Mouse (Mus musculus): ENCODE data around the gene Fshr.

Gene Fshr

GRCm38 (mm10) chr17:89034627-89035026 lies 165.8 kb downstream of the Fshr start:
- intact Hi-C loops (cut with DNase I), result no loop called here

- intact Hi-C loops (cut with DNase I), result no loop called here
Measured at GRCm38 (mm10) chr17:89032981-89033380, 167.5 kb downstream of the Fshr start.

DNA sequence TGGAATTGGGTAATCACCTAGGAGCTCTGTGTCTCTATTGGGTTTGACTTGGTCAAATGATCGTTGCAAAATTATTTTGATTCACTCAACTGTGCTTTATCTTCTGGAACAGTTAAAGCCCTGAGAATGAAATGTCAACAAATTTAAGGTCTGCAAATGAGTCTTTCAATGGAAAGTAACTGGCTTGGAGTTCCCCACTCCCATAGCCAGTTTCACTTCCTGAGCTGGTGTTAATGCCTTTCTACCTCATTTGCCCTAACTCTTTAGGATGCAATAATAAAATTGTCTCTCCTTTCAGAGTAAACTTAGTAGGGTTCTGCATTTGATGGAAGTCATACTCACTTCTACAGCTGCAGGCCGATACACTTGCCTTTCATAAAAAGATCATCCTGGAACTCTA lies 181.0 kb downstream of the Fshr start:
- intact Hi-C loops (cut with DNase I), result no loop called here

GRCm38 (mm10) chr17:89017002-89017401 lies 183.5 kb downstream of the Fshr start:
- intact Hi-C loops (cut with DNase I), result no loop called here

DNA sequence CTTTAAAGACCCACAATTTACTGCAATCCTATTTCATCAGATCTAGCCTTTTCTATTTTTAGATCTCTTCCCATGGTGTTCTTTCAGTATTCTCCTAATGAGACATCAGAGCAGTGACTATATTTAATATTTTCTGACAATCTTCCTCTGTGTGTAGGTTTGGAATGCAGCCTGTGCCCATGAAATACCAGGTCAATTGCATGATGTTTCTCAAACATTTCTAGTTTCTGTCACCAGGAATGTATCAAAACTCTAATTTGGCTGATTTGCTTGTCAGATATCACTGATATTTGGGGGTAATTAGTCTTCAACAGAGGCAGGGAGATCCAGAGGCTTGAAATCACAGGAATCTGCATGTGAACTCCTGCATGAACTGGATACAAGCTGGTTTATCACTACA lies 186.8 kb downstream of the Fshr start:
- intact Hi-C loops (cut with DNase I), result no loop called here

DNA sequence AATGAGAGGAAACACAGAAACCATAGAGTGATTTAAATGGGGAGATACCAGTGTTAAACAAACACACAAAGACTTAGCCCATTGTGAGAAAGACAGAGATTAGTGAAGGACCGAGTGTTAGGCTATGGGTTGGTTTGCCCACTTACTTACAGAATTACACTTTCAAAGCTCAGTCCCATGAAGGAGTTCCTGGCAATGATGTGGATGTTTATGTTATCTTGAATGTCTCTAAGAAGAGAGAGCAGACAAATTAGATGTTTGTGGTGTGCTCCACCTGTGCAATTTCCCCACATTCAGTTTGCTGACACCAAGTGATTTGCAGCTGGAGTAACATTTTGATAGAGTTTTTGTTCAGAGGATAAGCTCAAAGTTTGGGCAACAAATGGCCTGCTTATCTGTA lies 191.4 kb downstream of the Fshr start:
- intact Hi-C loops (cut with DNase I), result no loop called here

GRCm38 (mm10) chr17:89008680-89009079 lies 191.8 kb downstream of the Fshr start:
- intact Hi-C loops (cut with DNase I), result no loop called here

DNA sequence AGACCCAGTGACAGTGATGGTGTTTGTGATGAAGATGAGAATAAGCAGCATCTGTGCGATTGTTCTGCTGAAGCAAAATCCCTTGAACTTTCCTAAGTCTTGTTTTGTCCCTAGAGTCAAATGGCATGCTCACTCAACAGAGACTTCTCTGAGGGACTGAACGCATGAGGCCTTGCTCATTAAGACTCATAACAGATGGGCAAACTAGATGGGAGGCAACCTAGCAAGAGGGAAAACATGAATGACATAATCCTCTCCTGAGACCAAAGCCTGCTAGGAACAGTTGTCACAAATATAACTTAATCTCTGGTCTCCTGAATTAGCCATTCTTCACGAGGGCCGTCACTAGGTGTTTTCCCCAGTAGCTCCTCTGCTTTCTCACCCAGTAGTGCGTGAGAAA lies 194.5 kb downstream of the Fshr start:
- intact Hi-C loops (cut with DNase I), result no loop called here

DNA sequence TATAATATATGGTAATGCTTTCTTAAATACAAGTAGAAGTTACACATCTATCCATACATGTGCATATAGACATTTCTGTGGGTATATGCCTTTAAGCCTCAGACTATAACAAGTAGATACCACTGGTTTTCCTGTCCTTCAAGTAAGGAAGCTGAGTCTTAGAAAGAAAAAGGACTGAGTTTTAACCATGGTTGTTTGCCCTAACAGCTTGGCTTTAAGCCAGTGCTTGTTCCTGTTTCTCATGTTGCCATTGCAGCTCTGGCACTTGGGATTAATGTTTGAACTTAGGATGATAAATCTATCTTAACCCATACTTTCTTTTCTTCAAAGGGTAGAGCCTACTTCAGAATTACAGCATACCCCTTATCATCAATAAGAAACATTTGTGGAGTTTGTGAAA lies 200.6 kb downstream of the Fshr start:
- intact Hi-C loops (cut with DNase I), result no loop called here

GRCm38 (mm10) chr17:88998243-88998642 lies 202.2 kb downstream of the Fshr start:
- intact Hi-C loops (cut with DNase I), result no loop called here

DNA sequence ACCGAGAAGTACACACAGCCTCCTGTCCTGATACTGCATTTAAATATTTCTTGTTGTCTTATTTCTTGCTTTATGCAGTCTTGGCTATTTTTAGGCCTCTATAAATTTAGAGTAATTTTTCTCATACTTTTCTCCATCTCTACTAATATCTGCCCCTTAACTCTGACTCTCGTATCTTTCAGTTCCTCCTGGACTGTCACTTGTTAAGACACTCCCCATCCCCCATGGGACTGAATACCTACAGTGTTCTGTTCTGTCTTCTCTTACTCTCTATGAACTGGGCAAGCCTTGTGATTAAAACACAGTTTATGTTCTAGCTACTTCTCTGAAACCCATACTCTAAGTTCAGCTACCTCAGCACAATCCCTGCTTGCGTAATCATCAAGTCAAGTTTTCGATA lies 209.2 kb downstream of the Fshr start:
- intact Hi-C loops (cut with DNase I), result no loop called here

DNA sequence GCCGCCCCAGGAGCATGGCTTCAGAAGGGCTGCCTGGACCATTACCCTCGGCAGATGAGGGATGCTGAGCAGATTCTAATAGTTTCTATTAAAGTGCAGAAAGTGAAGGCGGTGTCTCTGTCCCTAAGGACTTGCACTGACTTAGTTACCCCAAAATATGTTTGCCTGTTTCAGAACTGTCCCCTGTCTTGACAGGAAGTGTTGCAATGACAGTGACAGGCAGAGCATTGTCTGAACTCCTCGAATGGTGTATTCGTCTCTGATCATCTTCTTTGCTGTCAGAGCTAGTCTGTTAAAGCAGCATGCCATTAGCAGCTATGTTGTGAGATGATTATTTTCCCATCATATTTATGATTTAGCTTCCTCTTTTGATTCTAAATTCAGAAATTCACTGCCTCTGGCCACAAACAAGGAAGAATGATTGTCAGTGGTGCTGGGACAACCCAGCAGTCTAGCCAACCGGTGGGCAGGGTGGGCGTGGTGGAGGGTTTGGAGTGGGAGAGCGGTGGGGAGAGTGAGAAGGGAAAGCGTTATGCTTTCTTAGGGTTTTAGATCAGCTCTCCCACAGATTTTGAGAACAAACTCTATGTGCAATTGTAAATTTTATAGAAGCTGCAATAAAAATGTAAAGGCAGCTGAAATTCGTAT lies 219.6 kb downstream of the Fshr start:
- intact Hi-C loops (cut with DNase I), result no loop called here

DNA sequence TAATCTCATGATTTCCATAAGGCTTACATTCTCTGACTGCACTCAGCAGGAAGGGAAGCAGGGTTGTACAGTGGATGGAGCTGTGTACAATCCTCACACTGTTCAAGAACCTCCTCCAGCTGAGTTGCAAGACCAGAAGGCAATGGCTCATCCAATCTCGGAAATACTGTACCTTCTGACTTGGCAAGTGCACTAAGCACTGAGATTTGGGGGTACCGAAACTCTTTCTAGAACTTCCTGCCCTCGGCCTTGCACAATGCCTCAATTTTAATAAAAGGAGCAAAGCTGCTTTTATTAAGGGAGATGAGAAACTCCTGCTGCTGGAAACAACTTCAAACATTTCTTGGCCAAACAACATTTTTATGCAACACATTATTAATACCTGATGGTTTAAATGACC lies 225.9 kb downstream of the Fshr start:
- intact Hi-C loops (cut with DNase I), result no loop called here

DNA sequence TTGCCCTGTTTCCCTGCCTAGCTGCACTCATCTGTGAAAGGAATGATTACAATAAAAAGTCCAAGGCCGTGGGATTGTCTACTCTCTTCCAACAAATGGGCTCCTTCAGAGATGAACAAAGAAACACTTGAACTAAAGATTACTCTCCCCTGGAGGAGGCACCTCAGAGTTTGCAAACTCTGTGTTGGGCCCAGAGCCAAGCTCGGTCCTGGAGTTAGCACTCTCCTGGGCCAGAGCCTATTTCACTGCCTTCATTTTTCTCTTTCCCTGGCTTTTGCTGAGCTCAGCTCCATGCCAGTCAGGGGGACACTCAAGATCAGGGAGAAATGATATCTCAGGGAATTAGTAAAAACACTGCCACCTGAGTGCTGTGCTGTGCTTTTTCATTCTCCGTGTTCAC lies 234.4 kb downstream of the Fshr start:
- intact Hi-C loops (cut with DNase I), result no loop called here

- intact Hi-C loops (cut with DNase I), result loop anchor here (5.0 to 10.0 kb wide), 2 partner anchors 771 to 1628 kb away; no protein-coding TSS in a partner anchor
Measured at GRCm38 (mm10) chr17:88954011-88954410, 246.5 kb downstream of the Fshr start.

- intact Hi-C loops (cut with DNase I), result no loop called here
Measured at GRCm38 (mm10) chr17:88938153-88938681, 262.3 kb downstream of the Fshr start.

- intact Hi-C loops (cut with DNase I), result no loop called here
Measured at GRCm38 (mm10) chr17:88937341-88938152, 262.9 kb downstream of the Fshr start.

DNA sequence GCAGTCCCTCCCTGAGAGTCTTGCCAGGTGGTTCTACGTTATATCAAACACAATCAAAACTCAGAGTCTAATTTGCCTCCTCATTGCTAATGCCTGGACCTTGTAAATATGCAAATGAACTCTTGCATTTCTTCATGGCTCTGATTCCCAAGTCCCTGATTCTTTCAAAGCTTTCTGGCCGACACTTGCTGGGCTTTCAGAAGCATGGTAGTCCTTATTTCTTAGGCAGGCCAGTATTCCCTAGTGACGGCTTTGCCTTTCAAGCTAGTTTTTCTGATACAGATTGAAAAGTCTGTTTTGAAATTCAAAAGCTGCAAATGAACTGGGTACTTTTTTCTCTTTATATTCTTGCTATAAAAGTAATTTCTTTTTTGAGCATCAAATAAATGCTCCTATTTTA lies 263.5 kb downstream of the Fshr start:
- intact Hi-C loops (cut with DNase I), result no loop called here
